Mouse (Mus musculus) megakaryocyte, embryonic 14.5 days (primary cell): ENCODE data around the gene Gli1.

Experiments
- FLI1 ChIP-seq: IDR thresholded peaks from 2 replicates; pipeline ENCODE4 v1.6.1; 2012; ENCODE audit warnings: low read length, inconsistent platforms, mixed read lengths
- GATA1 ChIP-seq: IDR thresholded peaks from 3 replicates; pipeline ENCODE4 v1.6.1; 2012; ENCODE audit warnings: mixed read lengths, low read length, inconsistent platforms, borderline replicate concordance

DNA sequence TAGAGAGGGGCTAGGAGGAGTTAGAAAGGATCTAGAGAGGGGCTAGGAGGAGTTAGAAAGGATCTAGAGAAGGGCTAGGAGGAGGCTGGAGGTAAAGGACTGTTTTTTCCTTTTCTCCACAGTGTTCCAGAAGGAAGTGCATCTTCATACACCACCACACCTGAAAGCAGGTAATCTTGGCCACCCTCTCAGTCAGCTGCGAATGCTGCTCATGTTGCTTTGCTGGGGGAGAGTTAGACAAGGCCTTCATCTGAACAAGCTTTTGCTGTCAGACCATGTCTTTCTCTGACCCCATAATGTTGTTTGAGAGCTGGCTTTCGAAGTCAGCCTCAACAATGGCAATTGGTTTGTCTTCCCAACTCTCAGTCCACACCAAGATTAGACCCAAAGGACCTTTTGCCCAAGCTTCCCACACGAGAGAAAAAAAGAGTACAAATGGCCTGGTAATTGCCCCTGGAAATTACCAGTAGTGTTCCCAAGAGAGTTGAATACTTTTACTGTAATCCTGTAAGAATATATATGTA lies 48.1 kb downstream of the Gli1 start:
- TF ChIP-seq GATA1, result no peak
- TF ChIP-seq FLI1, result no peak
